Mouse (Mus musculus) intestine, postnatal 0 days (tissue): ENCODE results near the gene Cep112. TPM values are rescaled to one million over a fixed set of nuclear protein-coding genes. Genes with fewer than 3 reads are reported as not detected.
A peak's percentile ranks its signal among the peaks of the same experiment; 100 is the strongest.

ENCODE experiments used
- ATAC-seq: fragments of 200-750 bp; cut with Nextera tagmentation; 2 replicates; pipeline ENCODE4 v1.8.0; 2017; ENCODE audit warnings: mild to moderate bottlenecking, moderate TSS enrichment, moderate library complexity
- H3K27ac ChIP-seq: fragments of 300-500 bp; sonication (generic); 2 replicates; pipeline ENCODE4 v1.5.1; 2014; ENCODE audit warnings: mild to moderate bottlenecking, low read depth, low read length, moderate library complexity
- H3K27me3 ChIP-seq: fragments of 300-500 bp; sonication (generic); replicated peaks from 2 replicates; pipeline ENCODE4 v1.6.1; 2014; ENCODE audit warnings: low read length, mixed read lengths; ENCODE audit not compliant: control insufficient read depth, insufficient read depth
- H3K36me3 ChIP-seq: fragments of 300-500 bp; sonication (generic); 2 replicates; pipeline ENCODE4 v1.6.1; 2014; ENCODE audit warnings: mild to moderate bottlenecking, moderate library complexity; ENCODE audit not compliant: control insufficient read depth, insufficient read depth
- H3K4me1 ChIP-seq: fragments of 300-500 bp; sonication (generic); replicated peaks from 2 replicates; pipeline ENCODE4 v1.6.1; 2014; ENCODE audit warnings: antibody characterized with exemption, low read length, mixed read lengths; ENCODE audit not compliant: control insufficient read depth, insufficient read depth
- H3K4me2 ChIP-seq: fragments of 300-500 bp; sonication (generic); replicated peaks from 2 replicates; pipeline ENCODE4 v1.6.1; 2014; ENCODE audit warnings: low read depth, mild to moderate bottlenecking, moderate library complexity
- H3K4me3 ChIP-seq: fragments of 300-500 bp; sonication (generic); 2 replicates; pipeline ENCODE4 v1.5.1; 2014; ENCODE audit warnings: low read depth, low read length
- H3K9ac ChIP-seq: fragments of 300-500 bp; sonication (generic); 2 replicates; pipeline ENCODE4 v1.6.1; 2014; ENCODE audit warnings: mild to moderate bottlenecking, low read depth, low read length
- H3K9me3 ChIP-seq: fragments of 300-500 bp; sonication (generic); 2 replicates; pipeline ENCODE4 v1.6.1; 2016; ENCODE audit warnings: mixed run types; ENCODE audit not compliant: control insufficient read depth
- CTCF ChIP-seq: sonication (generic); IDR thresholded peaks from 2 replicates; pipeline ENCODE4 v1.5.1; 2016; ENCODE audit warnings: low read depth, mild to moderate bottlenecking, control low read depth, antibody characterized with exemption, moderate library complexity
- WGBS: fragments of 180-500 bp; shearing (Covaris S2); extraction: QIAGEN DNeasy Blood & Tissue Kit; methylation state at CpG from one replicate; pipeline ENCODE4 v1.1.7; 2014; 5-methylcytosine and 5-hydroxymethylcytosine counted together
- polyA plus RNA-seq: library from polyadenylated mRNA; unstranded; fragments of >200 nt; fragmentation: Nextera tagmentation; extraction: Ambion mirVana; gene quantifications from 2 replicates; pipeline ENCODE4 v1.2.1, GENCODE M21; 2015

The Cep112 gene
- polyA plus RNA-seq, 1 experiment from 2014 or later = 3.9 TPM

DNA sequence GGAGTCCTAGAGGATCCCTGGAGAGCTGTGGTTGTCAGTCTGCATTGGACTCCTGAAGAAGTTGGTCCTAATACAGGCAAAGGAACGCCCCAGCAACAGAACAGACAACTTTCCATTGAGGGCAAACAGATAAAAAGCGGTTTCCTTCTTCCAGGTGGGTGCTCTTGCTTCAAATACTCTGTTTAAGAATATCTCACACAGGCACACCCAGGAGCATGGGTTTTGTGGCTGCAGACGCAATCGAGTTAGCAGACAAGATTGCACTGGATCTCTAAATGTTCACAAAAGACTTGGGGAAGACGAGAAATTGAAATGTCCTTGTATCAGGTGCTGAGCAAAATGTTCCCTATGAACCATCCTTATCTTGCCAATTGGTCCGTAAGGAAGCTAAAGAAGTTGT is 5.8 kb upstream of the Cep112 start:
- no peak overlapping the region for H3K4me2 ChIP-seq
- TF ChIP-seq CTCF = no peak

DNA sequence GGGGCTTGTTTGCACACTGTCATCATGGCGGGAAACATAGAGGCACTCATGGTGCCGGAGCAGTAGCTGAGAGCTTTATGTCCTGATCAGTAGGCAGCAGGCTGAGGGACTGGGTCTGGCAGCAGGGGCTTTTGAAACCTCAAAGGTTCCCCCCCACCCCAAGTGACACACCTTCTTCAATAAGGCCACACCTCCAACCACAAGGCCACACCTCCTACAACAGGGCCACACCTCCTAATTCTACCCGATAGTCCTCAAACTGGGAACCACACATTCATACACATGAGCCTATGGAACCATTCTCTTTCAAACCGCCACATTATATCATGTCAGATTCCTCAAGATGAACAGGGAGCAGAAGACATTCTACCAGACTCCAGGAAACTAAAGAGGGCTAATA is 4.2 kb upstream of the Cep112 start:
- Histone ChIP-seq H3K27ac (no peak overlapping the region), H3K9ac (no peak overlapping the region), H3K4me2 (0 out of 2 replicates have a peak overlapping the region, but pooled peaks have one; percentile 18), H3K4me3 (no peak overlapping the region), H3K9me3 (no peaks in the 10 kb centered on the region), H3K4me1 (no peaks in the 10 kb centered on the region), H3K27me3 (no peaks in the 10 kb centered on the region), H3K36me3 (no peaks in the 10 kb centered on the region)
- TF ChIP-seq CTCF = no peak
- ATAC-seq = no peak
- 50% methylated on average over 4 of the region's 4 CpGs for WGBS

More for the DNA sequence above, 5.8 kb upstream of the Cep112 start:
- H3K4me1 ChIP-seq = no peaks in the 10 kb centered on the region
- H3K9ac ChIP-seq = no peak overlapping the region
- H3K27ac ChIP-seq = no peak overlapping the region
- no peak for ATAC-seq
- H3K4me3 ChIP-seq = no peak overlapping the region
- no peaks in the 10 kb centered on the region for H3K9me3 ChIP-seq
- H3K27me3 ChIP-seq = no peaks in the 10 kb centered on the region
- H3K36me3 ChIP-seq = no peaks in the 10 kb centered on the region
- WGBS = 72% methylated on average over 6 of the region's 6 CpGs

DNA sequence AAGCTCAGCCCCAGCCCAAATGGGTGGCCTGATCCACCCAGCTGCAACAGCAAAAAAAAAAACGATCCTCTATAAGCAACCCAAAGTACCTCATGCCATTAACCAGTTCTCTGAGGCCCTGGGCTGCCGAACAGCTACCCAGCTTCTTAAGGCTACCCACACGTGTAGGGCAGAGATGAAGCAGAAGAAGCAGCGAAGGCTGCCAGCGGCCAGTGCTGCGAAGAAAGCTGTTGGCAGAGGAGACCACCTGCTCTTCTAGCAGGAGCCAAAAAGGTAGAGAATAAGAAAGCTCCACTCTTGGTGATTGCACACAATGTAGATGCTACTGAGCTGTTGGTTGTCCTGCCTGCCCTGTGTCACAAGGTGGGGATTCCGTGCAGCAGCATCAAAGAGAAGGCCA is 1.8 kb upstream of the Cep112 start:
- no peak for ATAC-seq
- no peaks in the 10 kb centered on the region for H3K9me3 ChIP-seq

DNA sequence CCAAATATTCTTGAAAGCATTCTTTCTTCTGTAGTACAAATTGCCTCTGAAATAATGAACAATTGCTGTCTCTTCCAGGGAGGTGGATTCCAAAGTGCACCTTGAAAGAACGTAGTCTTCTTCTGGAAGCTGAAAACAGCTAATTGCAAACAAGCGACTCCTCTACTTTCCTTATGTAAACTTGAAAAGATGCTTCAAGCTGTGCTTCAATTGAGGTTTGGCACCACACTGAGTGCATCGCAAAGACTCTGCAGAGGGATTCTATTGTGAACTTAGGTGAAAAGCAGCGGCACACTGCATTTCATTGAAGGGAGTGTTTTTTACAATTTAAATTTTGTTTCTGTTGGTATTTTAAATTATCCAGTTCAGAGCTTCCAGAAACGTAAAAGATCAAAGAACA is 881 bp upstream of the Cep112 start:
- Histone ChIP-seq H3K36me3 (no peaks in the 10 kb centered on the region), H3K27me3 (no peaks in the 10 kb centered on the region), H3K9me3 (no peaks in the 10 kb centered on the region), H3K4me2 (peak overlapping the region; percentile 81; the same call in 1 of the 2 replicates), H3K9ac (no peak overlapping the region), H3K27ac (no peak overlapping the region), H3K4me3 (peak overlapping the region; percentile 52; the same call in 1 of the 2 replicates), H3K4me1 (no peaks in the 10 kb centered on the region)
- no peak for ATAC-seq
- 31% methylated on average over 5 of the region's 5 CpGs for WGBS
- no peak for TF ChIP-seq CTCF

More for the DNA sequence above, 1.8 kb upstream of the Cep112 start:
- H3K4me3 ChIP-seq = no peak overlapping the region
- no peak overlapping the region for H3K9ac ChIP-seq
- H3K4me2 ChIP-seq = no peak overlapping the region
- H3K27ac ChIP-seq = no peak overlapping the region
- no peaks in the 10 kb centered on the region for H3K4me1 ChIP-seq
- WGBS = 85% methylated on average over 7 of the region's 7 CpGs
- TF ChIP-seq CTCF = no peak
- no peaks in the 10 kb centered on the region for H3K36me3 ChIP-seq
- no peaks in the 10 kb centered on the region for H3K27me3 ChIP-seq

DNA sequence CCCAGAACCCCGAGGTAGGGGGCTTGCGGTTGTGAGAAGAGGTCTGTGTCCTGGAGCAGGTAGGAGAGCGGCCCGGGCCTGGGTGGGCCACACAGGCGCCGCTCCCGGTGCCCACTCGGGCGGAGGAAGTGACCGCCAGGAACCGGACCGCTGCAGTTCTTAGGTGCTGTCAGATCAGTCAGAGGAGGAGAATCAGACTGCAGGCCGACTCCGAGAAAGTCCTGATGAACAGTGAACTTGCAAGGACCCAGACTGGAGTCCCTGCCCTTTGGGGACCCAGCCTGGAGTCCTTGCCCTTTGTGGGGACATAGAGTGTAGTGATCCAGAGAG is 565 bp downstream of the Cep112 start:
- Histone ChIP-seq H3K27ac (no peak overlapping the region), H3K9ac (peak overlapping the region; percentile 61), H3K9me3 (no peaks in the 10 kb centered on the region), H3K4me3 (peak overlapping the region; percentile 52), H3K36me3 (no peaks in the 10 kb centered on the region), H3K27me3 (no peaks in the 10 kb centered on the region), H3K4me1 (no peaks in the 10 kb centered on the region), H3K4me2 (peak overlapping the region; percentile 81)
- ATAC-seq = peak; percentile 26; the same call in 1 of the 2 replicates
- TF ChIP-seq CTCF = no peak
- WGBS = 9% methylated on average over 14 of the region's 14 CpGs

DNA sequence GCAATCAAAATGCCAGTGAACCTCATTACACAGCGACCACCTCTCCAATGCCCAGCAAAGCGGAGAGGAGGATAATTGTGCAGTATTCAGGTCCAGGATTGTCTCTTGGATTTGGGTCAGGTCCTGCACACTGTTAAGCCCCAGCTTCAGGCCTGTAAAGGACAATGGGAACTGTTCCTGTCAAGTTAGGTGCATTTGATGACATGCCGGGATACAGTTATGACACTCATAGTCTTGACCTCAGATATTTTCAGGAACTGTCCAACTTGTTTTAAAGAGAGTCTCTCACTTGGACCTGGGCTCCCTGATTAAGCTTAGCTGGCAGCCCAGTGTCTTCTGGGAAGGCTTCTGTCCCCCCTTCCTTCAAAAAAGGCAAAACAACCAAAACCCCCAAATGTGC is 1.1 kb downstream of the Cep112 start:
- Histone ChIP-seq H3K4me3 (no peak overlapping the region), H3K27ac (no peak overlapping the region), H3K4me1 (no peaks in the 10 kb centered on the region), H3K27me3 (no peaks in the 10 kb centered on the region), H3K9me3 (no peaks in the 10 kb centered on the region), H3K4me2 (peak overlapping the region; percentile 81; the same call in 1 of the 2 replicates), H3K9ac (no peak overlapping the region), H3K36me3 (no peaks in the 10 kb centered on the region)
- WGBS = 88% methylated on average over 3 of the region's 3 CpGs
- TF ChIP-seq CTCF = no peak
- no peak for ATAC-seq

DNA sequence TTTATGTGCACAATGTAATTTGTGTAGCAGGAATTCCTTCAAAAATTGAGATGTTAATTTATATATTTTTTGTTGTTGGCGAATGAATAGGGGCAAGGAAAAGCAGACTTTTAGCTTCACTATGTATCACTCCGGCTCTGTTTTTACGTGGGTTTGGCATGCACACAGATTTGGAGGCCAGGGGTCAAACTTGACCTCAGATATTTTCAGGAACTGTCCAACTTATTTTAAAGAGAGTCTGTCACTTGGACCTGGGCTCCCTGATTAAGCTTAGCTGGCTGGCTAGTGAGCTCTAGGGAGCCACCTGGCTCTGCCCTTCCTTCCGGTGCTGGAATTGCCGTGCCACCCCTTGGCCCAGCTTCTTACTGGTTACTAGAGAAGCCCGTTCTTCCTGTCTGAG is 2.2 kb downstream of the Cep112 start:
- no peak for ATAC-seq
- Histone ChIP-seq H3K4me3 (no peak overlapping the region), H3K27me3 (no peaks in the 10 kb centered on the region), H3K4me2 (no peak overlapping the region), H3K9me3 (no peaks in the 10 kb centered on the region), H3K27ac (no peak overlapping the region), H3K4me1 (no peaks in the 10 kb centered on the region), H3K36me3 (no peaks in the 10 kb centered on the region), H3K9ac (no peak overlapping the region)
- no peak for TF ChIP-seq CTCF
- 72% methylated on average over 6 of the region's 6 CpGs for WGBS
